8 mouse cellular contexts compared by ENCODE assay signal in genomic region chrX:103556681-103557490, GRCm38 (mm10).
DNase-seq lines count a peak whose midpoint lies in the region; ATAC-seq and TF ChIP-seq lines count a peak whose summit lies in the region.

No protein-coding gene starts in this region.

- H3K4me1 ChIP-seq in heart, adult 2 months (ENCODE audit: control insufficient read depth, insufficient read depth, low read length) = peaks cover 3% of the 10 kb centered on the region
- H3K4me1 ChIP-seq in bone marrow macrophage, adult 2 months (ENCODE audit: control insufficient read depth, insufficient read depth, low read length) = peaks cover 44% of the 10 kb centered on the region
- H3K4me1 ChIP-seq in heart, embryonic 14.5 days (ENCODE audit: control insufficient read depth in 2 of 2, insufficient read depth in 2 of 2, low read length in 2 of 2) = peaks cover 12 to 15% of the 10 kb centered on the region in 2 experiments

- H3K27ac ChIP-seq in heart, adult 2 months = peak overlapping the region; percentile 10
- H3K27ac ChIP-seq in bone marrow macrophage, adult 2 months (ENCODE audit: insufficient read depth, low read depth, low read length) = peak overlapping the region; percentile 87
- peak overlapping the region; percentile 52 to 74 for H3K27ac ChIP-seq in heart, embryonic 14.5 days (replicated peaks in 1 of 2; ENCODE audit: control insufficient read depth in 1 of 2, insufficient read depth in 1 of 2, low read depth in 2 of 2, low read length in 2 of 2)
- H3K27ac ChIP-seq in macrophage = peak overlapping the region; percentile 74

- no peak for TF ChIP-seq POLR2A in heart, adult 2 months (IDR thresholded peaks at IDR 0.05; ENCODE audit: insufficient read depth, low read depth, low read length)
- no peak for TF ChIP-seq POLR2A in bone marrow macrophage, adult 2 months (IDR thresholded peaks at IDR 0.05; ENCODE audit: borderline replicate concordance, low read depth, low read length)

- TF ChIP-seq EP300 in heart, adult 2 months (IDR thresholded peaks at IDR 0.05; ENCODE audit: insufficient read depth, low read depth, low read length) = no peak

- H3K4me2 ChIP-seq in heart, embryonic 14.5 days (ENCODE audit: low read length) = no peak overlapping the region

- DNase-seq in heart, adult 2 months = peak in 1 of 2 experiments; percentile 18
- DNase-seq in heart, adult 8-10 months (ENCODE audit: low spot score) = no peak
- no peak for DNase-seq in retina, embryonic 14.5 days (ENCODE audit: low spot score)
- no peak for DNase-seq in Muller cell, postnatal 12 days (ENCODE audit: inconsistent ontology term)
- no peak for DNase-seq in right cerebral cortex, postnatal 14 days

- H3K36me3 ChIP-seq in heart, adult 2 months (ENCODE audit: control insufficient read depth, insufficient read depth, low read length) = no peaks in the 10 kb centered on the region; the same call in 1 of the 2 replicates
- no peaks in the 10 kb centered on the region for H3K36me3 ChIP-seq in heart, embryonic 14.5 days (ENCODE audit: control insufficient read depth, insufficient read depth, low read length)
- H3K36me3 ChIP-seq in macrophage (ENCODE audit: inconsistent target) = no peaks in the 10 kb centered on the region

- TF ChIP-seq CTCF in heart, adult 2 months (IDR thresholded peaks at IDR 0.05) = no peak
- no peak for TF ChIP-seq CTCF in bone marrow macrophage, adult 2 months (IDR thresholded peaks at IDR 0.05; ENCODE audit: low read depth, low read length)

- H3K4me3 ChIP-seq in heart, adult 2 months = no peak overlapping the region
- H3K4me3 ChIP-seq in bone marrow macrophage, adult 2 months (ENCODE audit: insufficient read depth, low read length) = no peak overlapping the region
- H3K4me3 ChIP-seq in heart, embryonic 14.5 days (ENCODE audit: control insufficient read depth in 1 of 2, insufficient read depth in 1 of 2, low read depth in 1 of 2, low read length in 2 of 2) = no peak overlapping the region
- H3K4me3 ChIP-seq in macrophage (ENCODE audit: inconsistent target) = no peak overlapping the region

- intact Hi-C loops in heart, adult 2 months (cut with DNase I) = no loop called here

- no peaks in the 10 kb centered on the region for H3K79me2 ChIP-seq in heart, adult 2 months (replicated peaks; ENCODE audit: control insufficient read depth, insufficient read depth, low read length)
- no peaks in the 10 kb centered on the region for H3K79me2 ChIP-seq in macrophage (ENCODE audit: inconsistent target)

- ATAC-seq in heart, embryonic 14.5 days (ENCODE audit: insufficient number of reproducible peaks, insufficient read depth, low FRiP score, low read depth) = no peak

- no peak overlapping the region for H3K9ac ChIP-seq in heart, adult 2 months (ENCODE audit: low read depth, low read length)
- no peak overlapping the region for H3K9ac ChIP-seq in heart, embryonic 14.5 days (ENCODE audit: low read length)

- WGBS in heart, adult 2 months = 43% methylated on average over 7 of the region's 7 CpGs
- 42% methylated on average over 7 of the region's 7 CpGs for WGBS in heart, embryonic 14.5 days
- WGBS in macrophage (ENCODE audit: missing documents) = 46% methylated on average over 7 of the region's 7 CpGs

- H3K9me3 ChIP-seq in heart, embryonic 14.5 days (ENCODE audit: control insufficient read depth, low read length) = no peaks in the 10 kb centered on the region

- H3K27me3 ChIP-seq in heart, adult 2 months (ENCODE audit: control insufficient read depth, insufficient read depth, low read length) = no peaks in the 10 kb centered on the region
- H3K27me3 ChIP-seq in heart, embryonic 14.5 days (ENCODE audit: control insufficient read depth, insufficient read depth, low read length) = no peaks in the 10 kb centered on the region

Comparison
In these comparisons a context has a peak if more than half of its experiments do, and no peak if none do; other contexts are left out.
1. H3K27ac ChIP-seq: peak in every context shown above with its lines; median percentile 87 in bone marrow macrophage, adult 2 months; 74 in macrophage; 63 in heart, embryonic 14.5 days; 10 in heart, adult 2 months.